Mouse (Mus musculus): ENCODE measurements at regions not wholly inside any gene's neighbourhood (a gene's known extent, or its start where the extent isn't known, plus 50 kb on each side); places are given as distances from the start of the nearest gene placed in this dataset.

- Histone ChIP-seq H3K36me3 (ENCODE audit: control insufficient read depth, insufficient read depth, low read length) (no peaks in the 10 kb centered on the region), H3K27ac (ENCODE audit: low read depth, low read length) (no peak overlapping the region), H3K4me1 (ENCODE audit: control insufficient read depth, insufficient read depth, low read length) (0 out of 2 replicates have a peak, but pooled peaks cover 4% of the 10 kb centered on the region), H3K27me3 (ENCODE audit: control insufficient read depth, insufficient read depth, low read length) (no peaks in the 10 kb centered on the region), H3K4me3 (ENCODE audit: low read depth, low read length) (no peak overlapping the region), H3K4me2 (ENCODE audit: low read depth, low read length) (no peak overlapping the region), H3K9ac (replicated peaks; ENCODE audit: low read depth, low read length) (no peak overlapping the region), H3K9me3 (ENCODE audit: control insufficient read depth, low read length) (no peaks in the 10 kb centered on the region)
- WGBS, result 57% methylated on average over 3 of the region's 3 CpGs
- 0 out of 2 replicates have a peak, but pooled peaks have one; percentile 31 for ATAC-seq (ENCODE audit: low read depth)
Measured at GRCm38 (mm10) chr7:95880576-95881267, 290.3 kb upstream of the Tenm4 start.

GRCm38 (mm10) chr7:95901524-95901923, 269.5 kb upstream of the Tenm4 start:
- no peaks in the 10 kb centered on the region for H3K27me3 ChIP-seq (ENCODE audit: control insufficient read depth, insufficient read depth, low read length)
- H3K9me3 ChIP-seq (ENCODE audit: control insufficient read depth, low read length), result no peaks in the 10 kb centered on the region
- no peak for ATAC-seq (ENCODE audit: low read depth)
- no peak overlapping the region for H3K4me3 ChIP-seq (ENCODE audit: low read depth, low read length)
- H3K27ac ChIP-seq (ENCODE audit: low read depth, low read length), result no peak overlapping the region
- no peak overlapping the region for H3K9ac ChIP-seq (replicated peaks; ENCODE audit: low read depth, low read length)
- 95% methylated on average over 3 of the region's 3 CpGs for WGBS
- H3K4me1 ChIP-seq (ENCODE audit: control insufficient read depth, insufficient read depth, low read length), result no peaks in the 10 kb centered on the region
- no peaks in the 10 kb centered on the region for H3K36me3 ChIP-seq (ENCODE audit: control insufficient read depth, insufficient read depth, low read length)
- no peak overlapping the region for H3K4me2 ChIP-seq (ENCODE audit: low read depth, low read length)

GRCm38 (mm10) chr7:95914406-95915080, 256.5 kb upstream of the Tenm4 start:
- Histone ChIP-seq H3K9me3 (ENCODE audit: control insufficient read depth, low read length) (no peaks in the 10 kb centered on the region), H3K36me3 (ENCODE audit: control insufficient read depth, insufficient read depth, low read length) (no peaks in the 10 kb centered on the region), H3K4me1 (ENCODE audit: control insufficient read depth, insufficient read depth, low read length) (no peaks in the 10 kb centered on the region), H3K27ac (ENCODE audit: low read depth, low read length) (no peak overlapping the region), H3K4me3 (ENCODE audit: low read depth, low read length) (no peak overlapping the region), H3K27me3 (ENCODE audit: control insufficient read depth, insufficient read depth, low read length) (no peaks in the 10 kb centered on the region), H3K9ac (replicated peaks; ENCODE audit: low read depth, low read length) (no peak overlapping the region), H3K4me2 (ENCODE audit: low read depth, low read length) (no peak overlapping the region)
- ATAC-seq (ENCODE audit: low read depth), result no peak
- 81% methylated on average over 4 of the region's 4 CpGs for WGBS

GRCm38 (mm10) chr7:95919932-95920331, 251.1 kb upstream of the Tenm4 start:
- Histone ChIP-seq H3K36me3 (ENCODE audit: control insufficient read depth, insufficient read depth, low read length) (no peaks in the 10 kb centered on the region), H3K27ac (ENCODE audit: low read depth, low read length) (no peak overlapping the region), H3K9ac (replicated peaks; ENCODE audit: low read depth, low read length) (no peak overlapping the region), H3K4me1 (ENCODE audit: control insufficient read depth, insufficient read depth, low read length) (no peaks in the 10 kb centered on the region), H3K27me3 (ENCODE audit: control insufficient read depth, insufficient read depth, low read length) (no peaks in the 10 kb centered on the region), H3K4me3 (ENCODE audit: low read depth, low read length) (no peak overlapping the region), H3K4me2 (ENCODE audit: low read depth, low read length) (no peak overlapping the region), H3K9me3 (ENCODE audit: control insufficient read depth, low read length) (no peaks in the 10 kb centered on the region)
- ATAC-seq (ENCODE audit: low read depth), result no peak
- WGBS, result 81% methylated on average over 3 of the region's 3 CpGs

- Histone ChIP-seq H3K4me1 (ENCODE audit: control insufficient read depth, insufficient read depth, low read length) (no peaks in the 10 kb centered on the region), H3K36me3 (ENCODE audit: control insufficient read depth, insufficient read depth, low read length) (no peaks in the 10 kb centered on the region), H3K9me3 (ENCODE audit: control insufficient read depth, low read length) (no peaks in the 10 kb centered on the region), H3K27ac (ENCODE audit: low read depth, low read length) (no peak overlapping the region), H3K4me3 (ENCODE audit: low read depth, low read length) (no peak overlapping the region), H3K9ac (replicated peaks; ENCODE audit: low read depth, low read length) (no peak overlapping the region), H3K27me3 (ENCODE audit: control insufficient read depth, insufficient read depth, low read length) (no peaks in the 10 kb centered on the region), H3K4me2 (ENCODE audit: low read depth, low read length) (no peak overlapping the region)
- ATAC-seq (ENCODE audit: low read depth), result no peak
- 69% methylated on average over 2 of the region's 2 CpGs for WGBS
Measured at GRCm38 (mm10) chr7:95924805-95925204, 246.2 kb upstream of the Tenm4 start.

- ATAC-seq (ENCODE audit: low read depth), result peak; percentile 71
- Histone ChIP-seq H3K4me2 (ENCODE audit: low read depth, low read length) (no peak overlapping the region), H3K36me3 (ENCODE audit: control insufficient read depth, insufficient read depth, low read length) (no peaks in the 10 kb centered on the region), H3K4me1 (ENCODE audit: control insufficient read depth, insufficient read depth, low read length) (no peaks in the 10 kb centered on the region), H3K9ac (replicated peaks; ENCODE audit: low read depth, low read length) (no peak overlapping the region), H3K27ac (ENCODE audit: low read depth, low read length) (no peak overlapping the region), H3K9me3 (ENCODE audit: control insufficient read depth, low read length) (no peaks in the 10 kb centered on the region), H3K4me3 (ENCODE audit: low read depth, low read length) (no peak overlapping the region), H3K27me3 (ENCODE audit: control insufficient read depth, insufficient read depth, low read length) (no peaks in the 10 kb centered on the region)
- WGBS, result 70% methylated on average over 6 of the region's 6 CpGs
Measured at GRCm38 (mm10) chr7:95926119-95927039, 244.7 kb upstream of the Tenm4 start.

- Histone ChIP-seq H3K4me3 (ENCODE audit: low read depth, low read length) (no peak overlapping the region), H3K9ac (replicated peaks; ENCODE audit: low read depth, low read length) (no peak overlapping the region), H3K27me3 (ENCODE audit: control insufficient read depth, insufficient read depth, low read length) (no peaks in the 10 kb centered on the region), H3K4me1 (ENCODE audit: control insufficient read depth, insufficient read depth, low read length) (no peaks in the 10 kb centered on the region), H3K36me3 (ENCODE audit: control insufficient read depth, insufficient read depth, low read length) (no peaks in the 10 kb centered on the region), H3K4me2 (ENCODE audit: low read depth, low read length) (no peak overlapping the region), H3K9me3 (ENCODE audit: control insufficient read depth, low read length) (no peaks in the 10 kb centered on the region), H3K27ac (ENCODE audit: low read depth, low read length) (no peak overlapping the region)
- ATAC-seq (ENCODE audit: low read depth), result no peak
- WGBS, result 84% methylated on average over 5 of the region's 5 CpGs
Measured at GRCm38 (mm10) chr7:95936599-95936998, 234.4 kb upstream of the Tenm4 start.

GRCm38 (mm10) chr7:95943420-95943819, 227.6 kb upstream of the Tenm4 start:
- H3K4me3 ChIP-seq (ENCODE audit: low read depth, low read length), result no peak overlapping the region
- ATAC-seq (ENCODE audit: low read depth), result no peak
- H3K27me3 ChIP-seq (ENCODE audit: control insufficient read depth, insufficient read depth, low read length), result no peaks in the 10 kb centered on the region
- no peak overlapping the region for H3K9ac ChIP-seq (replicated peaks; ENCODE audit: low read depth, low read length)
- no peaks in the 10 kb centered on the region for H3K4me1 ChIP-seq (ENCODE audit: control insufficient read depth, insufficient read depth, low read length)
- no peak overlapping the region for H3K27ac ChIP-seq (ENCODE audit: low read depth, low read length)
- WGBS, result 92% methylated on average over 6 of the region's 6 CpGs
- H3K4me2 ChIP-seq (ENCODE audit: low read depth, low read length), result no peak overlapping the region
- H3K9me3 ChIP-seq (ENCODE audit: control insufficient read depth, low read length), result no peaks in the 10 kb centered on the region
- H3K36me3 ChIP-seq (ENCODE audit: control insufficient read depth, insufficient read depth, low read length), result no peaks in the 10 kb centered on the region

GRCm38 (mm10) chr7:95952395-95952794, 218.7 kb upstream of the Tenm4 start:
- H3K4me1 ChIP-seq (ENCODE audit: control insufficient read depth, insufficient read depth, low read length), result no peaks in the 10 kb centered on the region
- ATAC-seq (ENCODE audit: low read depth), result no peak
- WGBS, result 96% methylated on average over 2 of the region's 2 CpGs
- H3K9ac ChIP-seq (replicated peaks; ENCODE audit: low read depth, low read length), result no peak overlapping the region
- H3K4me2 ChIP-seq (ENCODE audit: low read depth, low read length), result no peak overlapping the region
- H3K4me3 ChIP-seq (ENCODE audit: low read depth, low read length), result no peak overlapping the region
- H3K27me3 ChIP-seq (ENCODE audit: control insufficient read depth, insufficient read depth, low read length), result no peaks in the 10 kb centered on the region
- no peaks in the 10 kb centered on the region for H3K9me3 ChIP-seq (ENCODE audit: control insufficient read depth, low read length)
- no peak overlapping the region for H3K27ac ChIP-seq (ENCODE audit: low read depth, low read length)
- H3K36me3 ChIP-seq (ENCODE audit: control insufficient read depth, insufficient read depth, low read length), result no peaks in the 10 kb centered on the region

All from neural tube, embryonic 14.5 days (tissue).